Mouse (Mus musculus): ENCODE data around the gene Gpr19. TPM values are rescaled to one million over a fixed set of nuclear protein-coding genes. Genes with fewer than 3 reads are reported as not detected.

Gpr19 gene
- 9.3 and 9.8 TPM in 2 replicates for polyA plus RNA-seq (2015; fragmentation: Nextera tagmentation; extraction: Ambion mirVana)

- DNase-seq (ENCODE audit: low spot score) (peak; percentile 98), ATAC-seq (peak; percentile 97)
- Histone ChIP-seq H3K4me1 (ENCODE audit: insufficient read depth, low read depth, low read length) (no peaks in the 10 kb centered on the region), H3K36me3 (ENCODE audit: insufficient read depth, low read length) (no peaks in the 10 kb centered on the region), H3K9me3 (ENCODE audit: low read length) (no peaks in the 10 kb centered on the region), H3K27me3 (replicated peaks; ENCODE audit: insufficient read depth, low read length) (no peaks in the 10 kb centered on the region), H3K27ac (ENCODE audit: low read length) (peak within 1 kb of the TSS; percentile 100), H3K9ac (replicated peaks; ENCODE audit: low read depth) (peak within 1 kb of the TSS; percentile 61), H3K4me2 (replicated peaks; ENCODE audit: low read depth, low read length) (peak within 1 kb of the TSS; percentile 56), H3K4me3 (ENCODE audit: low read depth, low read length) (peak within 1 kb of the TSS; percentile 55)
- under 1% methylated on average over 51 of the region's 51 CpGs for WGBS
- peak; percentile 62; the same call in 1 of the 2 replicates for TF ChIP-seq EP300 (IDR thresholded peaks at IDR 0.05)
- peak; percentile 46; the same call in 1 of the 2 replicates for TF ChIP-seq CTCF (IDR thresholded peaks at IDR 0.05)
Measured at GRCm38 (mm10) chr6:134898095-134898965, at the start of gene Gpr19. Gene Gpr19 (minus strand): TSS chr6:134898578.

- WGBS = 42% methylated on average over 13 of the region's 13 CpGs
- Histone ChIP-seq H3K27me3 (replicated peaks; ENCODE audit: insufficient read depth, low read length) (no peaks in the 10 kb centered on the region), H3K36me3 (ENCODE audit: insufficient read depth, low read length) (no peaks in the 10 kb centered on the region), H3K4me2 (replicated peaks; ENCODE audit: low read depth, low read length) (peak overlapping the region; percentile 19; the same call in 1 of the 2 replicates), H3K9ac (replicated peaks; ENCODE audit: low read depth) (no peak overlapping the region), H3K4me1 (ENCODE audit: insufficient read depth, low read depth, low read length) (no peaks in the 10 kb centered on the region), H3K27ac (ENCODE audit: low read length) (no peak overlapping the region), H3K4me3 (ENCODE audit: low read depth, low read length) (no peak overlapping the region), H3K9me3 (ENCODE audit: low read length) (no peaks in the 10 kb centered on the region)
- DNase-seq (ENCODE audit: low spot score) (peak; percentile 83), ATAC-seq (peak; percentile 48)
- no peak; the same call in 1 of the 2 replicates for TF ChIP-seq EP300 (IDR thresholded peaks at IDR 0.05)
- peak; percentile 78 for TF ChIP-seq CTCF (IDR thresholded peaks at IDR 0.05)
Measured at GRCm38 (mm10) chr6:134947311-134948087, 49.1 kb upstream of the Gpr19 start.

GRCm38 (mm10) chr6:134946858-134947257 is 48.5 kb upstream of the Gpr19 start:
- ATAC-seq (no peak), DNase-seq (ENCODE audit: low spot score) (no peak)
- Histone ChIP-seq H3K4me1 (ENCODE audit: insufficient read depth, low read depth, low read length) (no peaks in the 10 kb centered on the region), H3K27ac (ENCODE audit: low read length) (no peak overlapping the region), H3K36me3 (ENCODE audit: insufficient read depth, low read length) (no peaks in the 10 kb centered on the region), H3K9ac (replicated peaks; ENCODE audit: low read depth) (no peak overlapping the region), H3K9me3 (ENCODE audit: low read length) (no peaks in the 10 kb centered on the region), H3K4me2 (replicated peaks; ENCODE audit: low read depth, low read length) (0 out of 2 replicates have a peak overlapping the region, but pooled peaks have one; percentile 19), H3K4me3 (ENCODE audit: low read depth, low read length) (no peak overlapping the region), H3K27me3 (replicated peaks; ENCODE audit: insufficient read depth, low read length) (no peaks in the 10 kb centered on the region)
- TF ChIP-seq CTCF (IDR thresholded peaks at IDR 0.05) (no peak), EP300 (IDR thresholded peaks at IDR 0.05) (no peak)
- 74% methylated on average over 9 of the region's 9 CpGs for WGBS

- TF ChIP-seq EP300 (IDR thresholded peaks at IDR 0.05) (no peak), CTCF (IDR thresholded peaks at IDR 0.05) (no peak)
- WGBS = 50% methylated on average over 6 of the region's 6 CpGs
Measured at GRCm38 (mm10) chr6:134946054-134946453, 47.7 kb upstream of the Gpr19 start.

GRCm38 (mm10) chr6:134943759-134944407 is 45.5 kb upstream of the Gpr19 start:
- WGBS = 68% methylated on average over 13 of the region's 13 CpGs
- H3K9me3 ChIP-seq (ENCODE audit: low read length) = no peaks in the 10 kb centered on the region
- ATAC-seq (no peak), DNase-seq (ENCODE audit: low spot score) (peak; percentile 35)
- no peak for TF ChIP-seq EP300 (IDR thresholded peaks at IDR 0.05)
- no peak for TF ChIP-seq CTCF (IDR thresholded peaks at IDR 0.05)
- H3K4me3 ChIP-seq (ENCODE audit: low read depth, low read length) = no peak overlapping the region
- no peak overlapping the region for H3K4me2 ChIP-seq (replicated peaks; ENCODE audit: low read depth, low read length)
- H3K36me3 ChIP-seq (ENCODE audit: insufficient read depth, low read length) = no peaks in the 10 kb centered on the region
- no peaks in the 10 kb centered on the region for H3K4me1 ChIP-seq (ENCODE audit: insufficient read depth, low read depth, low read length)
- no peak overlapping the region for H3K27ac ChIP-seq (ENCODE audit: low read length)
- H3K9ac ChIP-seq (replicated peaks; ENCODE audit: low read depth) = no peak overlapping the region
- H3K27me3 ChIP-seq (replicated peaks; ENCODE audit: insufficient read depth, low read length) = no peaks in the 10 kb centered on the region

More at GRCm38 (mm10) chr6:134946054-134946453, 47.7 kb upstream of the Gpr19 start:
- H3K27ac ChIP-seq (ENCODE audit: low read length) = no peak overlapping the region
- ATAC-seq = 0 out of 2 replicates have a peak, but pooled peaks have one; percentile 9
- no peaks in the 10 kb centered on the region for H3K36me3 ChIP-seq (ENCODE audit: insufficient read depth, low read length)
- H3K4me2 ChIP-seq (replicated peaks; ENCODE audit: low read depth, low read length) = no peak overlapping the region
- H3K4me1 ChIP-seq (ENCODE audit: insufficient read depth, low read depth, low read length) = no peaks in the 10 kb centered on the region
- DNase-seq (ENCODE audit: low spot score) = no peak
- H3K9ac ChIP-seq (replicated peaks; ENCODE audit: low read depth) = no peak overlapping the region
- no peak overlapping the region for H3K4me3 ChIP-seq (ENCODE audit: low read depth, low read length)
- H3K9me3 ChIP-seq (ENCODE audit: low read length) = no peaks in the 10 kb centered on the region
- no peaks in the 10 kb centered on the region for H3K27me3 ChIP-seq (replicated peaks; ENCODE audit: insufficient read depth, low read length)
